Mouse (Mus musculus): Measurements from ENCODE around the gene Slc29a2. TPM values are rescaled to one million over a fixed set of nuclear protein-coding genes. Genes with fewer than 3 reads are reported as not detected.
"Not testable (repeated sequence)": the region's sequence is repeated elsewhere in the genome, so short reads cannot be mapped to it uniquely, and the experiment has no call there.

Gene Slc29a2
- 1 to 10 TPM; 2.9 to 4.5 TPM for total RNA-seq (2021)
- long read RNA-seq, experiment 1, partial matches to known transcripts, result 0 of 5 reads
- long read RNA-seq, experiment 1, other reads (novel, unspliced or antisense), result 2 of 5 reads
- long read RNA-seq, experiment 2, transcript Slc29a2-204 (12 exons, 2,619 nt), result major isoform, 5 of 13 reads
- long read RNA-seq, experiment 2, partial matches to known transcripts, result 6 of 13 reads
- long read RNA-seq, experiment 2, other reads (novel, unspliced or antisense), result 2 of 13 reads

- DNase-seq (ENCODE audit: low spot score in 2 of 2), result peak; percentile 88
Observed at GRCm38 (mm10) chr19:5023621-5024479, at the start of gene Slc29a2. Slc29a2 (plus strand) TSS chr19:5023860.

GRCm38 (mm10) chr19:4981767-4982166, 41.9 kb upstream of the Slc29a2 start:
- DNase-seq (ENCODE audit: low spot score in 2 of 2), result peak in 1 of 2 experiments; percentile 41

- peak; percentile 95 to 97 for DNase-seq (ENCODE audit: low spot score in 2 of 2)
Observed at GRCm38 (mm10) chr19:4989013-4989412, 34.6 kb upstream of the Slc29a2 start.

- no peak for DNase-seq (ENCODE audit: low spot score in 2 of 2)
Observed at GRCm38 (mm10) chr19:4989434-4990255, 34.0 kb upstream of the Slc29a2 start.

GRCm38 (mm10) chr19:4990256-4990625, 33.4 kb upstream of the Slc29a2 start, which contains the start of gene Npas4:
Npas4 (minus strand) TSS chr19:4990316.
- DNase-seq (ENCODE audit: low spot score in 2 of 2), result no peak

- no peak for DNase-seq (ENCODE audit: low spot score in 2 of 2)
Observed at GRCm38 (mm10) chr19:4990716-4991115, 32.9 kb upstream of the Slc29a2 start.

- no peak for DNase-seq (ENCODE audit: low spot score in 2 of 2)
Observed at GRCm38 (mm10) chr19:4992371-4992770, 31.3 kb upstream of the Slc29a2 start.

GRCm38 (mm10) chr19:4992904-4993303, 30.8 kb upstream of the Slc29a2 start:
- peak; percentile 63 to 67 for DNase-seq (ENCODE audit: low spot score in 2 of 2)

- DNase-seq (ENCODE audit: low spot score in 2 of 2), result no peak
Observed at GRCm38 (mm10) chr19:4994043-4994442, 29.6 kb upstream of the Slc29a2 start.

- no peak for DNase-seq (ENCODE audit: low spot score in 2 of 2)
Observed at GRCm38 (mm10) chr19:4999445-5000140, 24.1 kb upstream of the Slc29a2 start.

- peak; percentile 75 to 76 for DNase-seq (ENCODE audit: low spot score in 2 of 2)
Observed at GRCm38 (mm10) chr19:5001666-5002406, 21.8 kb upstream of the Slc29a2 start.

GRCm38 (mm10) chr19:5003644-5004043, 20.0 kb upstream of the Slc29a2 start:
- DNase-seq (ENCODE audit: low spot score in 2 of 2), result not testable (repeated sequence)

- no peak for DNase-seq (ENCODE audit: low spot score in 2 of 2)
Observed at GRCm38 (mm10) chr19:5004925-5005324, 18.7 kb upstream of the Slc29a2 start.

- DNase-seq (ENCODE audit: low spot score in 2 of 2), result no peak
Observed at GRCm38 (mm10) chr19:5013138-5013537, 10.5 kb upstream of the Slc29a2 start.

- peak in 1 of 2 experiments; percentile 36 for DNase-seq (ENCODE audit: low spot score in 2 of 2)
Observed at GRCm38 (mm10) chr19:5014961-5015398, 8.7 kb upstream of the Slc29a2 start.

- DNase-seq (ENCODE audit: low spot score in 2 of 2), result no peak
Observed at GRCm38 (mm10) chr19:5016221-5016742, 7.4 kb upstream of the Slc29a2 start.

- DNase-seq (ENCODE audit: low spot score in 2 of 2), result peak; percentile 60 to 71
Observed at GRCm38 (mm10) chr19:5016782-5017181, 6.9 kb upstream of the Slc29a2 start.

GRCm38 (mm10) chr19:5017611-5018010, 6.0 kb upstream of the Slc29a2 start:
- no peak for DNase-seq (ENCODE audit: low spot score in 2 of 2)

GRCm38 (mm10) chr19:5018191-5018590, 5.5 kb upstream of the Slc29a2 start:
- no peak for DNase-seq (ENCODE audit: low spot score in 2 of 2)

GRCm38 (mm10) chr19:5021416-5021815, 2.2 kb upstream of the Slc29a2 start:
- no peak for DNase-seq (ENCODE audit: low spot score in 2 of 2)
